Mouse (Mus musculus) small intestine, adult 2 months (tissue): ENCODE measurements around the gene Pard3b.

Source experiments
- CTCF ChIP-seq: fragments of 200-500 bp; IDR thresholded peaks from 2 replicates; pipeline ENCODE4 v1.5.1; 2012; ENCODE audit warnings: low read depth, mild to moderate bottlenecking, control low read depth, inconsistent platforms, low read length, moderate library complexity, mixed read lengths; ENCODE audit not compliant: insufficient replicate concordance, insufficient read length; ENCODE audit errors: extremely low read depth
- POLR2A ChIP-seq: fragments of 200-500 bp; IDR thresholded peaks from 2 replicates; pipeline ENCODE4 v1.6.1; 2012; ENCODE audit warnings: low read depth, mild to moderate bottlenecking, control low read depth, inconsistent platforms, low read length, moderate library complexity

GRCm38 (mm10) chr1:62551516-62551915 lies 912.9 kb downstream of the Pard3b start:
- TF ChIP-seq CTCF, result no peak
- TF ChIP-seq POLR2A, result no peak
